Mouse (Mus musculus): ENCODE data around the gene Mpig6b.
A peak's percentile ranks its signal among the peaks of the same experiment; 100 is the strongest.

- no peak for TF ChIP-seq CTCF (IDR thresholded peaks at IDR 0.05; ENCODE audit: insufficient read depth, low read length)
- peak; percentile 97 for TF ChIP-seq POLR2A (IDR thresholded peaks at IDR 0.05; ENCODE audit: borderline replicate concordance, extremely low read depth, low read depth, low read length)
These were observed 14.6 kb downstream of the Mpig6b start for GRCm38 (mm10) chr17:35051156-35052086.

All from lung, adult 2 months (tissue).